Mouse (Mus musculus) ES-E14 (cell line): ENCODE results near the gene Rasgrp1. TPM values are rescaled to one million over a fixed set of nuclear protein-coding genes. Genes with fewer than 3 reads are reported as not detected.

Experiments used
- DNase-seq: peaks from one replicate; pipeline ENCODE4 v3.0.0-alpha.2; 2013; ENCODE audit warnings: low read depth, low spot score
- H3K27ac ChIP-seq: 2 replicates; pipeline ENCODE4 v1.5.1; 2012; ENCODE audit warnings: low read depth, mild to moderate bottlenecking, low read length, moderate library complexity, mixed read lengths; ENCODE audit not compliant: poor library complexity, insufficient read depth, severe bottlenecking
- H3K36me3 ChIP-seq: 2 replicates; pipeline ENCODE4 v1.6.1; 2012; ENCODE audit warnings: mild to moderate bottlenecking, low read length, moderate library complexity, mixed read lengths; ENCODE audit not compliant: control insufficient read depth, poor library complexity, insufficient read depth, severe bottlenecking
- H3K4me1 ChIP-seq, 2 experiments: fragments of 150-350 bp in 1 of 2; sonication (generic) in 1 of 2; 2 replicates each; pipeline ENCODE4 v1.6.1; 2012; ENCODE audit warnings: low read length in 2 of 2, mild to moderate bottlenecking in 1 of 2, mixed read lengths in 1 of 2; ENCODE audit not compliant: control insufficient read depth in 2 of 2, insufficient read depth in 2 of 2, poor library complexity in 1 of 2
- H3K4me3 ChIP-seq, 2 experiments: fragments of 150-350 bp in 1 of 2; sonication (generic) in 1 of 2; 2 replicates each; pipeline ENCODE4 v1.5.1; 2012; ENCODE audit warnings: low read length in 2 of 2, low read depth in 1 of 2, mild to moderate bottlenecking in 1 of 2, mixed read lengths in 1 of 2; ENCODE audit not compliant: insufficient read depth in 1 of 2, poor library complexity in 1 of 2, severe bottlenecking in 1 of 2
- H3K9ac ChIP-seq: 2 replicates; pipeline ENCODE4 v1.6.1; 2012; ENCODE audit warnings: low read depth, mild to moderate bottlenecking, low read length, mixed read lengths; ENCODE audit not compliant: poor library complexity, insufficient read depth, severe bottlenecking
- H3K9me3 ChIP-seq: fragments of 150-350 bp; sonication (generic); 2 replicates; pipeline ENCODE4 v1.6.1; 2012; ENCODE audit warnings: low read depth, mild to moderate bottlenecking, low read length; ENCODE audit not compliant: control insufficient read depth, insufficient read depth
- CHD2 ChIP-seq: IDR thresholded peaks from 2 replicates; pipeline ENCODE4 v1.6.1; 2014; ENCODE audit warnings: mild to moderate bottlenecking, low read depth, low read length, inconsistent platforms
- HCFC1 ChIP-seq: IDR thresholded peaks from 2 replicates; pipeline ENCODE4 v1.6.1; 2012; ENCODE audit warnings: low read length, inconsistent platforms, borderline replicate concordance; ENCODE audit not compliant: insufficient read depth
- MAFK ChIP-seq: IDR thresholded peaks from 2 replicates; pipeline ENCODE4 v1.6.1; 2014; ENCODE audit warnings: mild to moderate bottlenecking, low read depth, low read length, inconsistent platforms; ENCODE audit not compliant: insufficient read depth
- ZC3H11A ChIP-seq: IDR thresholded peaks from 2 replicates; pipeline ENCODE4 v1.6.1; 2012; ENCODE audit warnings: low read depth, mild to moderate bottlenecking, inconsistent platforms, low read length, borderline replicate concordance
- ZNF384 ChIP-seq: IDR thresholded peaks from 2 replicates; pipeline ENCODE4 v1.6.1; 2012; ENCODE audit warnings: low read depth, low read length, inconsistent platforms
- in situ Hi-C, 2 experiments: fragments of 600-800 bp; cut with MboI; formaldehyde crosslinking; loops; one replicate each; pipeline ENCODE4 v1.15.1; 2025; ENCODE audit warnings: low sequenced_read_pairs in 2 of 2, inconsistent platforms in 1 of 2; ENCODE audit not compliant: unreplicated experiment in 2 of 2
- total RNA-seq: library from RNA; depleted of rRNA; stranded (reverse); fragments of 300-350 nt; gene quantifications from 2 replicates; pipeline ENCODE4 v1.2.3, GENCODE M21; 2012; rRNA removed

Rasgrp1 gene
- total RNA-seq, result 0.67 and 1.2 TPM in 2 replicates

GRCm38 (mm10) chr2:117342547-117343239 lies at the start of gene Rasgrp1:
Gene Rasgrp1 (minus strand): TSS chr2:117343001.
- no peak for TF ChIP-seq HCFC1
- no peak for TF ChIP-seq ZC3H11A
- TF ChIP-seq CHD2, result no peak
- no peak for TF ChIP-seq ZNF384
- TF ChIP-seq MAFK, result no peak
- Histone ChIP-seq H3K4me3 (peak within 1 kb of the TSS; percentile 77 to 87), H3K36me3 (no peaks in the 10 kb centered on the region), H3K9me3 (no peaks in the 10 kb centered on the region), H3K4me1 (peaks cover 2 to 6% of the 10 kb centered on the region in 2 experiments; a peak in 2 of 4 replicates), H3K27ac (no peak within 1 kb of the TSS), H3K9ac (peak within 1 kb of the TSS; percentile 48)
- DNase-seq, result no peak
- in situ Hi-C loops, result no loop called here

- DNase-seq, result no peak
- TF ChIP-seq ZC3H11A, result no peak
- no peak for TF ChIP-seq MAFK
- no peak for TF ChIP-seq HCFC1
- TF ChIP-seq CHD2, result no peak
- no peak for TF ChIP-seq ZNF384
- H3K9ac ChIP-seq, result no peak overlapping the region
- H3K36me3 ChIP-seq, result no peaks in the 10 kb centered on the region
- H3K4me3 ChIP-seq, result no peak overlapping the region
- H3K4me1 ChIP-seq, result no peaks in the 10 kb centered on the region
- in situ Hi-C loops, result no loop called here
- no peaks in the 10 kb centered on the region for H3K9me3 ChIP-seq
- no peak overlapping the region for H3K27ac ChIP-seq
These were observed 47.4 kb upstream of the Rasgrp1 start for GRCm38 (mm10) chr2:117389925-117390892.

- H3K4me3 ChIP-seq, result no peak overlapping the region
- no peaks in the 10 kb centered on the region for H3K36me3 ChIP-seq
- DNase-seq, result no peak
- H3K4me1 ChIP-seq, result no peaks in the 10 kb centered on the region
- in situ Hi-C loops, result no loop called here
- H3K9ac ChIP-seq, result no peak overlapping the region
- TF ChIP-seq MAFK, result no peak
- TF ChIP-seq CHD2, result no peak
- TF ChIP-seq ZNF384, result no peak
- TF ChIP-seq HCFC1, result no peak
- TF ChIP-seq ZC3H11A, result no peak
- H3K9me3 ChIP-seq, result no peaks in the 10 kb centered on the region
- H3K27ac ChIP-seq, result no peak overlapping the region
These were observed 46.7 kb upstream of the Rasgrp1 start for GRCm38 (mm10) chr2:117389460-117389859.

GRCm38 (mm10) chr2:117388121-117388520 lies 45.3 kb upstream of the Rasgrp1 start:
- in situ Hi-C loops, result no loop called here
- no peak for TF ChIP-seq CHD2
- no peak for TF ChIP-seq MAFK
- no peak for TF ChIP-seq ZC3H11A
- TF ChIP-seq ZNF384, result no peak
- TF ChIP-seq HCFC1, result no peak

More at GRCm38 (mm10) chr2:117388121-117388520, 45.3 kb upstream of the Rasgrp1 start:
- H3K4me1 ChIP-seq, result no peaks in the 10 kb centered on the region
- no peak overlapping the region for H3K27ac ChIP-seq
- no peaks in the 10 kb centered on the region for H3K36me3 ChIP-seq
- DNase-seq, result no peak
- no peak overlapping the region for H3K4me3 ChIP-seq
- no peaks in the 10 kb centered on the region for H3K9me3 ChIP-seq
- no peak overlapping the region for H3K9ac ChIP-seq
